Mouse (Mus musculus): ENCODE measurements around the gene Ap4b1. TPM values are rescaled to one million over a fixed set of nuclear protein-coding genes. Genes with fewer than 3 reads are reported as not detected.

Gene Ap4b1
- polyA plus RNA-seq, 1 experiment from 2014 or later: 14.5 TPM

Other genes with a start within 250 kb of the Ap4b1 start
- gene Syt6, start 234.3 kb upstream of the Ap4b1 start, polyA plus RNA-seq (2015; fragmentation: Nextera tagmentation; extraction: Ambion mirVana): 0.17 and 0.20 TPM in 2 replicates
- gene Atg4a-ps, start 163.5 kb upstream of the Ap4b1 start, polyA plus RNA-seq (2015; fragmentation: Nextera tagmentation; extraction: Ambion mirVana): 0.11 TPM in 1 of 2 replicates, not detected in the other
- 21.9 and 24.1 TPM in 2 replicates for gene Olfml3, start 71.5 kb upstream of the Ap4b1 start, polyA plus RNA-seq (2015; fragmentation: Nextera tagmentation; extraction: Ambion mirVana)
- not detected in 2 replicates for gene Gm10964, start 70.2 kb upstream of the Ap4b1 start, polyA plus RNA-seq (2015; fragmentation: Nextera tagmentation; extraction: Ambion mirVana)
- 8.7 and 9.9 TPM in 2 replicates for gene Hipk1, start 18.0 kb upstream of the Ap4b1 start, polyA plus RNA-seq (2015; fragmentation: Nextera tagmentation; extraction: Ambion mirVana)
- 15.4 and 16.8 TPM in 2 replicates for gene Dclre1b, start 76 bp upstream of the Ap4b1 start, polyA plus RNA-seq (2015; fragmentation: Nextera tagmentation; extraction: Ambion mirVana)
- 0.21 and 0.24 TPM in 2 replicates for gene Gm43064, start 53 bp downstream of the Ap4b1 start, polyA plus RNA-seq (2015; fragmentation: Nextera tagmentation; extraction: Ambion mirVana)
- gene Bcl2l15, start 23.1 kb downstream of the Ap4b1 start, polyA plus RNA-seq (2015; fragmentation: Nextera tagmentation; extraction: Ambion mirVana): 0.22 TPM in 1 of 2 replicates, not detected in the other
- 0.76 and 0.79 TPM in 2 replicates for gene Ptpn22, start 50.3 kb downstream of the Ap4b1 start, polyA plus RNA-seq (2015; fragmentation: Nextera tagmentation; extraction: Ambion mirVana)
- 5.2 and 5.5 TPM in 2 replicates for gene Rsbn1, start 104.6 kb downstream of the Ap4b1 start, polyA plus RNA-seq (2015; fragmentation: Nextera tagmentation; extraction: Ambion mirVana)
- gene Phtf1, start 158.6 kb downstream of the Ap4b1 start, polyA plus RNA-seq (2015; fragmentation: Nextera tagmentation; extraction: Ambion mirVana): 13.0 and 15.1 TPM in 2 replicates

Data from heart, embryonic 13.5 days (tissue).